Mouse (Mus musculus) midbrain, embryonic 15.5 days (tissue): ENCODE results near the gene Tmem266. TPM values are rescaled to one million over a fixed set of nuclear protein-coding genes. Genes with fewer than 3 reads are reported as not detected.

Experiments used
- ATAC-seq: fragments of 200-750 bp; cut with Nextera tagmentation; replicated peaks from 2 replicates; pipeline ENCODE4 v1.8.0; 2017; ENCODE audit warnings: moderate TSS enrichment
- H3K27ac ChIP-seq: fragments of 300-500 bp; sonication (generic); 2 replicates; pipeline ENCODE4 v1.5.1; 2015; ENCODE audit warnings: mild to moderate bottlenecking, inconsistent platforms
- H3K27me3 ChIP-seq: fragments of 300-500 bp; sonication (generic); replicated peaks from 2 replicates; pipeline ENCODE4 v1.6.1; 2015; ENCODE audit warnings: inconsistent platforms
- H3K36me3 ChIP-seq: fragments of 300-500 bp; sonication (generic); replicated peaks from 2 replicates; pipeline ENCODE4 v1.6.1; 2015; ENCODE audit warnings: inconsistent platforms
- H3K4me1 ChIP-seq: fragments of 300-500 bp; sonication (generic); 2 replicates; pipeline ENCODE4 v1.6.1; 2015; ENCODE audit warnings: inconsistent platforms
- H3K4me2 ChIP-seq: fragments of 300-500 bp; sonication (generic); 2 replicates; pipeline ENCODE4 v1.6.1; 2015; ENCODE audit warnings: inconsistent platforms, mild to moderate bottlenecking, moderate library complexity
- H3K4me3 ChIP-seq: fragments of 300-500 bp; sonication (generic); 2 replicates; pipeline ENCODE4 v1.5.1; 2015; ENCODE audit warnings: mild to moderate bottlenecking, inconsistent platforms
- H3K9ac ChIP-seq: fragments of 300-500 bp; sonication (generic); 2 replicates; pipeline ENCODE4 v1.6.1; 2015; ENCODE audit warnings: mild to moderate bottlenecking, inconsistent platforms
- H3K9me3 ChIP-seq: fragments of 300-500 bp; sonication (generic); 2 replicates; pipeline ENCODE4 v1.6.1; 2016; ENCODE audit warnings: inconsistent platforms
- WGBS: fragments of 180-500 bp; shearing (Covaris S2); methylation state at CpG from one replicate; pipeline ENCODE4 v1.1.7; 2015; ENCODE audit warnings: mixed read lengths; 5-methylcytosine and 5-hydroxymethylcytosine counted together
- polyA plus RNA-seq: library from polyadenylated mRNA; unstranded; fragments of >200 nt; fragmentation: Nextera tagmentation; extraction: Ambion mirVana; gene quantifications from 2 replicates; pipeline ENCODE4 v1.2.1, GENCODE M21; 2015

The Tmem266 gene
- polyA plus RNA-seq = 5.8 and 6.2 TPM in 2 replicates

- WGBS = under 1% methylated on average over 73 of the region's 82 CpGs
- Histone ChIP-seq H3K4me2 (peak within 1 kb of the TSS; percentile 62), H3K9me3 (no peaks in the 10 kb centered on the region), H3K27ac (peak within 1 kb of the TSS; percentile 76), H3K36me3 (no peaks in the 10 kb centered on the region), H3K4me1 (peaks cover 12% of the 10 kb centered on the region), H3K27me3 (peaks cover 12% of the 10 kb centered on the region), H3K9ac (peak within 1 kb of the TSS; percentile 67), H3K4me3 (peak within 1 kb of the TSS; percentile 54)
- peak; percentile 93 for ATAC-seq
These were observed at the start of gene Tmem266, which contains the start of gene Nrg4 for GRCm38 (mm10) chr9:55326515-55327233. Tmem266 (plus strand) TSS chr9:55326913. Nrg4 (minus strand) TSS chr9:55326844.

DNA sequence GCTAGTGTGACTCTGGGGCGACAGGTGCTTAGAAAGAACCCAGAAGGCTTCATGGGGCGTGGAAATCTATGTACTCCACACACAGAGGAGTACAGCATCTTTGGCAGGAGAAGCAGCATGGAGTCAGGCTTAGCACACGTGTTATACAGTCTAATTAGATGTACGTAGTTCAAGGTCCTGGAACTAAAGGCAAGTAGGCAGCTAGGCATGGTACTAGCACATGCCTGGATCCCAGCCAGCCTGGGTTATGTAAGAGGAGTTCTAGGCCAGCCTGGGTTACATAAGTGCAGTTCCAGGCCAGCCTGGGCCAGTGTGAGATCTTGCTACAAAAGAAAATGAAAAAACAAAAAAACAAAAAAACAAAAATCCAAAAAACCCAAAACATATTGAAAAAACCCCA is 49.2 kb upstream of the Tmem266 start:
- Histone ChIP-seq H3K9me3 (no peaks in the 10 kb centered on the region), H3K27me3 (no peaks in the 10 kb centered on the region), H3K9ac (no peak overlapping the region), H3K4me1 (no peaks in the 10 kb centered on the region), H3K4me2 (no peak overlapping the region), H3K4me3 (no peak overlapping the region), H3K36me3 (no peaks in the 10 kb centered on the region), H3K27ac (no peak overlapping the region)
- no peak for ATAC-seq
- WGBS = 86% methylated on average over 4 of the region's 4 CpGs

DNA sequence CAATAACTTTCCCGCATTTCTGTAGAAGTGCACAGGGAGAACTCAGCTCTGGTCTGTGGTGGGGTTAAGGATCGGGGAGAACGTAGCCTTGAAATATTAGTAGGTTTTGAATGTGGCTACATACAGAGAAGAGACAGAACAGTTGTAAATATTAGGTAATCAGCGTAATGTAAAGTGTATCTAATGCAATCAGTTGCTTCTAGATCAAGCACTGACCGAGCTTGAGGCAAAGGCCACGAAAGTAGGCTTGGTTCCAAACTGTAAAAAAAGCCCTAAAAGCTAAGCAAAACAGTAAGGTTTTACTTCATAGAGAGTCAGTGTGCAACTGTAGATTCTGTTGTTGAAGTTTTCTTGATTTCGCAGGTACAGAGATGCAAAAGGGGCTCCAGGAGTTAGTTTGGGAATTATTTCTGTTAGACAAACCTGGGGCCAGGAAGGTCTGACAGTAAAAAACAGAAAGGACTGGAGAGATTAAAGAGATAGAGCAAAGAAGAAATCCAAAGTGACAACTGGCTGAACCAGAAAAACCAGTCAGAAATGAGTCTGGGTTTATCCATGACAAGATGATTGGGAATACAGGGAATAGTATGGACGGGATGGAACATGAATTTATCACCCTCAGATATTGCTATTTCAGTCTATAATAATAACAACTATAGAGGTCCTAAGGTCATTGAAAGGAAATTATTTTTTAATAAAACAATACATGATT is 47.4 kb upstream of the Tmem266 start:
- WGBS = 90% methylated on average over 8 of the region's 8 CpGs
- ATAC-seq = no peak
- no peak overlapping the region for H3K4me3 ChIP-seq
- no peak overlapping the region for H3K4me2 ChIP-seq
- no peaks in the 10 kb centered on the region for H3K9me3 ChIP-seq
- H3K36me3 ChIP-seq = no peaks in the 10 kb centered on the region
- H3K9ac ChIP-seq = no peak overlapping the region
- no peak overlapping the region for H3K27ac ChIP-seq
- H3K27me3 ChIP-seq = no peaks in the 10 kb centered on the region
- H3K4me1 ChIP-seq = no peaks in the 10 kb centered on the region

- no peak for ATAC-seq
- Histone ChIP-seq H3K4me2 (no peak overlapping the region), H3K36me3 (no peaks in the 10 kb centered on the region), H3K27me3 (no peaks in the 10 kb centered on the region), H3K4me1 (no peaks in the 10 kb centered on the region), H3K27ac (no peak overlapping the region), H3K9me3 (no peaks in the 10 kb centered on the region), H3K9ac (no peak overlapping the region), H3K4me3 (no peak overlapping the region)
- WGBS = 14% methylated on average over 14 of the region's 14 CpGs
These were observed 43.2 kb upstream of the Tmem266 start for GRCm38 (mm10) chr9:55283516-55283915.

DNA sequence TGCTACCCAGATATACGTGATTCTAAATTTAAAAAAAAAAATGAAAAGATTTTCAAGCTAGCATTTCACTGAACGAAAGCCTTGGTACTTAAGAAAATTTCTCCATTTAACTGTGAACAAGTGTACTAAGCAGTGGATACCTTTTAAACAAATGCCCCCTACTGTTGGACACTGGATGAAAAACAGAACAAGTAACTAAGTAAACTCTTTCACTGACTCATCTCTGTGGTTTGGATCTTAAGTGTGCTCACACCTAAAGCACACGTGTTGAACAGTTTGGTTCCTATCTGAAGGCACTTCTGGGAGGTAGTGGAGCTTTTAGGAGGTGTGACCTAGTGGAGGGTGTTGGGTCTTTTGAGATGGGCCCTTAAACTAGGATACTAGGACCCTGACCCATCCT is 41.5 kb upstream of the Tmem266 start:
- H3K9me3 ChIP-seq = no peaks in the 10 kb centered on the region
- H3K4me3 ChIP-seq = no peak overlapping the region
- no peak for ATAC-seq
- no peaks in the 10 kb centered on the region for H3K4me1 ChIP-seq
- no peaks in the 10 kb centered on the region for H3K27me3 ChIP-seq
- H3K4me2 ChIP-seq = no peak overlapping the region
- H3K27ac ChIP-seq = no peak overlapping the region
- WGBS = 76% methylated on average over 3 of the region's 3 CpGs
- H3K9ac ChIP-seq = no peak overlapping the region
- no peaks in the 10 kb centered on the region for H3K36me3 ChIP-seq

- no peaks in the 10 kb centered on the region for H3K4me1 ChIP-seq
- no peak overlapping the region for H3K4me3 ChIP-seq
- 74% methylated on average over 3 of the region's 3 CpGs for WGBS
These were observed 37.1 kb upstream of the Tmem266 start for GRCm38 (mm10) chr9:55289475-55290198.

DNA sequence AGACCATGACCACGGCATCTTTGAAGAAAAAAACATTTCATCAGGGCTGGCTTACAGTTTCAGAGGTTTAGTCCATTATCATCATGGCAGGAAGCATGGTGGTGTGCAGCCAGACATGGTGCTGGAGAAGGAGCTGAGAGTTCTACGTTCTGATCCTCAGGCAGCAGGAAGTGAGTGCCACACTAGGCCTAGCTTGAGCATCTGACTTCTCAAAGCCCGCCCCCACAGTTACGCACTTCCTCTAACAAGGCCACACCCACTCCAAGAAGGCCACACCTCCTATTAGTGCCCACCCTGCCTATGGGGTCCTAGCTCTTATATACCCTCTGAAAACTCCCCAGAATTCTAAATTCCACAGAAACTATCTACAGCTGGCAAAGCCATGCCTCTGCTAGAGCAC is 34.7 kb upstream of the Tmem266 start:
- ATAC-seq = no peak
- H3K9me3 ChIP-seq = no peaks in the 10 kb centered on the region
- H3K4me2 ChIP-seq = no peak overlapping the region
- no peak overlapping the region for H3K27ac ChIP-seq
- no peaks in the 10 kb centered on the region for H3K4me1 ChIP-seq
- H3K27me3 ChIP-seq = no peaks in the 10 kb centered on the region
- H3K36me3 ChIP-seq = no peaks in the 10 kb centered on the region
- H3K4me3 ChIP-seq = no peak overlapping the region
- WGBS = 92% methylated on average over 4 of the region's 4 CpGs
- H3K9ac ChIP-seq = no peak overlapping the region

More at GRCm38 (mm10) chr9:55289475-55290198, 37.1 kb upstream of the Tmem266 start:
- no peak overlapping the region for H3K9ac ChIP-seq
- H3K4me2 ChIP-seq = no peak overlapping the region
- H3K36me3 ChIP-seq = no peaks in the 10 kb centered on the region
- H3K27me3 ChIP-seq = no peaks in the 10 kb centered on the region
- H3K27ac ChIP-seq = no peak overlapping the region
- ATAC-seq = no peak
- no peaks in the 10 kb centered on the region for H3K9me3 ChIP-seq

GRCm38 (mm10) chr9:55296221-55296620 is 30.5 kb upstream of the Tmem266 start:
- H3K4me3 ChIP-seq = no peak overlapping the region
- no peaks in the 10 kb centered on the region for H3K36me3 ChIP-seq
- H3K9ac ChIP-seq = no peak overlapping the region
- 84% methylated on average over 2 of the region's 2 CpGs for WGBS
- no peaks in the 10 kb centered on the region for H3K27me3 ChIP-seq
- H3K4me1 ChIP-seq = no peaks in the 10 kb centered on the region
- H3K9me3 ChIP-seq = no peaks in the 10 kb centered on the region
- H3K4me2 ChIP-seq = no peak overlapping the region
- no peak for ATAC-seq
- H3K27ac ChIP-seq = no peak overlapping the region

DNA sequence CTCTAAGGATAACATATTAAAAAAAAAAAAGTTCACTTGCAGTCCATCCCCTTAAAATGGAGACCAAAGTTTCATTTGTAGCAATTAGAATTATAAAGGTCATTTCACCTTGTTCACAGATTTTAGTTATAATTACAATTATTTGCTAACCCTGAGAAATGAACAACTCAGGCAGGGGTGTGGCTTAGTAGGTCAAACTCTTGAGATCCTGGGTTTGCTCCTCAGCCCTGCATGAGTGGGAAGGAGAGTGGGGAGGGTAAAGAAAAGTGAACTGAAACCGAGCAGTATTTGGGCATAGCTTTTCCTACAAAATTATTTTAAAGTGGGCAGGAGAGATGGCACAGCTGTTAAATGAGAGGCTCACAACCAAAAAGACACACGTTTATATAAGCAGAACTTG is 19.6 kb upstream of the Tmem266 start:
- Histone ChIP-seq H3K27me3 (no peaks in the 10 kb centered on the region), H3K4me3 (no peak overlapping the region), H3K36me3 (no peaks in the 10 kb centered on the region), H3K9ac (no peak overlapping the region), H3K4me1 (no peaks in the 10 kb centered on the region), H3K4me2 (no peak overlapping the region), H3K27ac (no peak overlapping the region), H3K9me3 (no peaks in the 10 kb centered on the region)
- ATAC-seq = no peak
- 76% methylated on average over 2 of the region's 2 CpGs for WGBS

GRCm38 (mm10) chr9:55307557-55307956 is 19.2 kb upstream of the Tmem266 start:
- no peaks in the 10 kb centered on the region for H3K36me3 ChIP-seq

GRCm38 (mm10) chr9:55308455-55308854 is 18.3 kb upstream of the Tmem266 start:
- ATAC-seq = no peak
- no peak overlapping the region for H3K4me2 ChIP-seq
- H3K4me1 ChIP-seq = no peaks in the 10 kb centered on the region
- WGBS = 86% methylated on average over 5 of the region's 5 CpGs
- H3K27me3 ChIP-seq = no peaks in the 10 kb centered on the region
- H3K27ac ChIP-seq = no peak overlapping the region
- no peaks in the 10 kb centered on the region for H3K9me3 ChIP-seq
- no peak overlapping the region for H3K4me3 ChIP-seq
- H3K9ac ChIP-seq = no peak overlapping the region
- no peaks in the 10 kb centered on the region for H3K36me3 ChIP-seq

More at GRCm38 (mm10) chr9:55307557-55307956, 19.2 kb upstream of the Tmem266 start:
- no peak overlapping the region for H3K27ac ChIP-seq
- no peaks in the 10 kb centered on the region for H3K9me3 ChIP-seq
- H3K27me3 ChIP-seq = no peaks in the 10 kb centered on the region
- no peak overlapping the region for H3K4me3 ChIP-seq
- no peak overlapping the region for H3K9ac ChIP-seq
- H3K4me2 ChIP-seq = no peak overlapping the region
- no peak for ATAC-seq
- 79% methylated on average over 5 of the region's 5 CpGs for WGBS
- H3K4me1 ChIP-seq = no peaks in the 10 kb centered on the region

GRCm38 (mm10) chr9:55311560-55311959 is 15.2 kb upstream of the Tmem266 start:
- Histone ChIP-seq H3K4me3 (no peak overlapping the region), H3K27me3 (no peaks in the 10 kb centered on the region), H3K9ac (no peak overlapping the region), H3K4me2 (no peak overlapping the region), H3K36me3 (no peaks in the 10 kb centered on the region), H3K4me1 (no peaks in the 10 kb centered on the region), H3K27ac (no peak overlapping the region), H3K9me3 (no peaks in the 10 kb centered on the region)
- ATAC-seq = peak; percentile 77; the same call in 1 of the 2 replicates
- WGBS = 13% methylated on average over 5 of the region's 5 CpGs
